Mouse (Mus musculus) hindbrain, embryonic 10.5 days (tissue): ENCODE measurements around the gene Kncn. TPM values are rescaled to one million over a fixed set of nuclear protein-coding genes. Genes with fewer than 3 reads are reported as not detected.

Source experiments
- DNase-seq: peaks from one replicate; pipeline ENCODE4 v3.0.0-alpha.2; 2017; ENCODE audit warnings: low spot score
- H3K27ac ChIP-seq: fragments of 300-500 bp; sonication (generic); 2 replicates; pipeline ENCODE4 v1.5.1; 2016; ENCODE audit warnings: mild to moderate bottlenecking, moderate library complexity
- H3K27me3 ChIP-seq: fragments of 300-500 bp; sonication (generic); 2 replicates; pipeline ENCODE4 v1.6.1; 2016; ENCODE audit warnings: mild to moderate bottlenecking; ENCODE audit not compliant: poor library complexity, insufficient read depth, severe bottlenecking
- H3K36me3 ChIP-seq: fragments of 300-500 bp; sonication (generic); 2 replicates; pipeline ENCODE4 v1.6.1; 2016; ENCODE audit warnings: mild to moderate bottlenecking, moderate library complexity
- H3K4me1 ChIP-seq: fragments of 300-500 bp; sonication (generic); replicated peaks from 2 replicates; pipeline ENCODE4 v1.6.1; 2016; ENCODE audit warnings: mild to moderate bottlenecking
- H3K4me3 ChIP-seq: fragments of 300-500 bp; sonication (generic); 2 replicates; pipeline ENCODE4 v1.5.1; 2016; ENCODE audit warnings: mild to moderate bottlenecking, moderate library complexity
- H3K9me3 ChIP-seq: fragments of 300-500 bp; sonication (generic); 2 replicates; pipeline ENCODE4 v1.6.1; 2016; ENCODE audit warnings: mild to moderate bottlenecking, moderate library complexity
- WGBS: fragments of 180-500 bp; shearing (Covaris S2); methylation state at CpG from one replicate; pipeline ENCODE4 v1.1.7; 2016; 5-methylcytosine and 5-hydroxymethylcytosine counted together
- polyA plus RNA-seq: library from polyadenylated mRNA; unstranded; fragments of >200 nt; fragmentation: Nextera tagmentation; extraction: Ambion mirVana; gene quantifications from 2 replicates; pipeline ENCODE4 v1.2.1, GENCODE M21; 2016

The Kncn gene
- polyA plus RNA-seq = not detected in 2 replicates

DNA sequence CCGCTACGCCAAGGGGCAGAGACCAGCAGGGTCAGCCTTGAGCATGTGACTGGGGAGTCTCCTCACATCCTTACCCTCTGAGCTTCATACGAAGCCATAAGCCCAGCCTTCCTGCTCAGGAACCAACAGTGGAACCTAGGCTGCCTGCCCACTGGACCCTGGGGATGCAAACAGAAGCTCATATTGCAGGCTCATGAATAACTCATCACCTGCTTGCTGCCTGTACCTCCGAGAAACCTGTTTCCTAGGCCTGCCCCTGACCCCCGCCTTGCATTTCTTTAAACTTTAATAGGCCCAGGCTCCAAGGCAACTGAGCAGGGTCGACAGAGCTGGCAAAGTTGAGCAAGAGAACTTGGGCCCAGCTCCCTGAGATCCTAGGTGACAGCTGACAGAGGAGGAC, at the start of gene Kncn:
Gene Kncn, plus strand, starts transcription at position 379 of the 400 bp plus-strand sequence.
- WGBS = 70% methylated on average over 6 of the region's 6 CpGs
- no peaks in the 10 kb centered on the region for H3K9me3 ChIP-seq
- H3K36me3 ChIP-seq = no peaks in the 10 kb centered on the region
- DNase-seq = no peak
- peaks cover 47% of the 10 kb centered on the region for H3K4me1 ChIP-seq
- H3K4me3 ChIP-seq = no peak within 1 kb of the TSS
- no peak within 1 kb of the TSS for H3K27ac ChIP-seq
- peaks cover 22% of the 10 kb centered on the region for H3K27me3 ChIP-seq

DNA sequence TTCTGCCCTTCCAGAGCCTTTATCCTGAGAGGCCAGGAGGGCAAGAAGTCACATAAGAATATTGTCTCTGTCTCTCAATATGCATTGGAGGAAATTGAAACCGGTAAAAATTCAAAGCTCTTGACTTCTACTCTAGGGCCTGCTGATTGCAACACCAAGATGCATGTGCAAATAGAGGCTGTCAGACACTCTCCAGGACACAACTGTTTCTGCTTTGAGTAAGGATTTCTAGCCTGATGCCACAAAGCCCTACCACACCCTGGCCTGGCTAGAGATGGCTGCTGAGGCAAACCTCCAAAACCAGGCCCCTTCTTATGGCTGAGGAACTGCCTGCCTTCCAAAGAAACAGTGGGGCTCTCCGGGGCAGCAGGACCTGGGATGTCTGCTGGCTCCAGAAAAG, 48.6 kb upstream of the Kncn start:
- 67% methylated on average over 2 of the region's 2 CpGs for WGBS
- Histone ChIP-seq H3K27me3 (no peaks in the 10 kb centered on the region), H3K9me3 (no peaks in the 10 kb centered on the region), H3K4me1 (peaks cover 21% of the 10 kb centered on the region), H3K27ac (no peak overlapping the region), H3K36me3 (no peaks in the 10 kb centered on the region), H3K4me3 (no peak overlapping the region)
- DNase-seq = no peak

DNA sequence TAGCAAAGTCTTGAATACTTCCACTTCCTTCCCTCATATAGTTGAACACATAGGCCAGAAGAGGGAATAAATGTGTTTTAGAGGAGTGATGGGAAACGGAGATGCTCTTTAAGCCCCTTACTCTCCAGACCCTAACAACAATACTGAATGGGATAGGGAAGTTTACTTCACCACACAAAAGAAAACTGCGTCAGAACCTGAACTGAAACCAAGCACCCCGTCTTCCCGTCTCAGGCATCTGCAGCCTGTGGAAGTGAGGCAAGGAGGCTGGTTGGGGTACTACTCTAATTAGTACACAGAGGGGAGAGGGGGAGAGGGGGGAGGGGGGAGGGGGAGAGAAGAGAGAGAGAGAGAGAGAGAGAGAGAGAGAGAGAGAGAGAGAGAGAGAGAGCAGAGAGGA, 46.0 kb upstream of the Kncn start:
- DNase-seq = no peak
- peaks cover 21% of the 10 kb centered on the region for H3K4me1 ChIP-seq
- H3K27ac ChIP-seq = 0 out of 2 replicates have a peak overlapping the region, but pooled peaks have one; percentile 89
- no peaks in the 10 kb centered on the region for H3K36me3 ChIP-seq
- H3K9me3 ChIP-seq = no peaks in the 10 kb centered on the region
- H3K4me3 ChIP-seq = peak overlapping the region; percentile 87
- WGBS = 62% methylated on average over 4 of the region's 4 CpGs
- H3K27me3 ChIP-seq = no peaks in the 10 kb centered on the region

DNA sequence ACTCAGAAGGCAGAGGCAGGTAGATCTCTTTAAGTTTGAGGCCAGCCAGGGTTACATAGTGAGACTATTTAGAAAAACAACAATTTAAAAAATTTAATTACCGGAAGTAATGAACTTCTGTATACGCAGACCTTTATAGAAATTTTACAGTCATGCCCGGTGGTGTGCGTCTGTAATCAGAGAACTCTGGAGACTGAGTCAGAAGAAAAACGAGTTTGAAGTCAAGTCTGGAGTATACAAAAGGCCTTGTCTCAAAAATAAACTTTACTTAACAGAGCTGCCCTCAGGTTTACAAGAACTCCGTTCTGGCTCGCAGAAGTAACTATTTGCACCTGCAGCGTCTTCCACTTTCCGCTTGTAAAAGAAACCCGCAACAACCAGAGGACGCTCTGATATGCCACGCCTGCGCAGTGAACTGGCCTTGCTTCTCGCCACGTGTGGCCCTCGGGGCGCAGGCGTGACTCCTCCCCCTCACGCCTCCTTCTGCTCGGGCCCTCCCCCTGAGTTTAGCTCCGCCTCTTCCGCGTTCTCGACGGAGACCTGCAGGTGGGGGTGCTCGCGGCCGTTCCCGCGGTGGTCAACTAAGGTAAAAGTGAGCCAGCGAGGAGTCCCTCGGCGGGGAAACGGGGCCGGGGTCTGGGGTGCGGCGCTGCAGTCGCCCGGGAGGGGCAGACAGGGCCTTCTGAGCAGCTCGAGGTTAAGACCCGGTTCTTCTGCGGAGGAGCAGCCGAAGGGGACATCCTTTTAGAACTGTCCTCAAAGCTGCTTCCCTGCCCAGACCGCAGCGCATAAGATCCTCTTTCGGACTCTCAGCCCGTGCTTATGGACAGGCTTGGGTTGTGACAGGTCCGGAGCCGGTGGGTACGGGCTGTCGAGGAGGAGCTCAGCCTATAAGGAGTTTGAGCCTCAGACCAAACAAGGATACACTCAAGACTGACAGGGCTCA, 45.2 kb upstream of the Kncn start, which contains the start of gene Mknk1:
Gene Mknk1, plus strand, starts transcription at position 503 of the 946 bp plus-strand sequence.
- H3K4me1 ChIP-seq = peaks cover 21% of the 10 kb centered on the region
- DNase-seq = peak; percentile 92
- WGBS = 3% methylated on average over 51 of the region's 51 CpGs
- H3K9me3 ChIP-seq = no peaks in the 10 kb centered on the region
- H3K27ac ChIP-seq = peak within 1 kb of the TSS; percentile 89
- peak within 1 kb of the TSS; percentile 87 for H3K4me3 ChIP-seq
- H3K27me3 ChIP-seq = no peaks in the 10 kb centered on the region
- H3K36me3 ChIP-seq = no peaks in the 10 kb centered on the region

DNA sequence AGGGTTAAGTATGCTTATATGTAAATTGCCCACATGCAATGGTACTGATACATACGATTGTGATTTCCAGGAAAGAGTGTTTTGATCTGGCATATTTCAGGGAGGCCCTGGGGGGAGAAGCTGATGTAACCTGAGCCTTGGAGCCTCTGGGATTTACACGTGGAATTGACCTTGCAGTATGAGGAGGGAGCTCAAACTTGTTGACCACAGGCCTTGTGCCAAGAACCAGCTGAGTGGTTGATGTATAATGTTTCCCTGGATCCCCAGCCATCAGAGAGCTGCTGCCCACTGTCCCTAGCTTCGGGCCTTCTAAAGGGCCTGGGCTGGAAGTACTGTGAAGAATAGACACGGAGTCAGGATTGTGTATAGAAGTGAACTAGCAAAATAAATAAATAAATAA, 44.2 kb upstream of the Kncn start:
- Histone ChIP-seq H3K9me3 (no peaks in the 10 kb centered on the region), H3K4me3 (peak overlapping the region; percentile 87), H3K27me3 (no peaks in the 10 kb centered on the region), H3K36me3 (no peaks in the 10 kb centered on the region), H3K27ac (no peak overlapping the region), H3K4me1 (peaks cover 21% of the 10 kb centered on the region)
- DNase-seq = no peak
- WGBS = 66% methylated on average over 4 of the region's 4 CpGs

DNA sequence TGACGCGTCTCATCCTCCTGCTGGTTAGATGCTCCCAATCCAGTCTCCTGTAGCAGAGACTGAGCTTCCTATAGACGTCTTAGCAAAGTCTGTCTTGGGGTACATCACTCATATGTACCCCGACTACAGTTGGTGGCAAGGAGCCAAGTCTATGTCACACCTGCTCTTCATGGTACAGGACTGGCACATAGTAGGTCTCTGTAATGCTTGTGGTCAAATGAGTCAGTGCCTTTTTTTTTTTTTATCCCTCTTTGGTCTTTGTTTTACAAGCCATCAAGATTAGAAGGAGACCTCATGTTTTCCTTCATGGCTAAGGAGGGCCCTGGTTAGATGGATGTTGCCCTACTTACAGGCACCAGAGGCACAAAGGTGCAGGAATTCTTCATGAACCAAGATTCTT, 43.4 kb upstream of the Kncn start:
- Histone ChIP-seq H3K4me3 (no peak overlapping the region), H3K27ac (no peak overlapping the region), H3K9me3 (no peaks in the 10 kb centered on the region), H3K27me3 (no peaks in the 10 kb centered on the region), H3K4me1 (peaks cover 21% of the 10 kb centered on the region), H3K36me3 (no peaks in the 10 kb centered on the region)
- DNase-seq = no peak
- WGBS = 91% methylated on average over 4 of the region's 4 CpGs

DNA sequence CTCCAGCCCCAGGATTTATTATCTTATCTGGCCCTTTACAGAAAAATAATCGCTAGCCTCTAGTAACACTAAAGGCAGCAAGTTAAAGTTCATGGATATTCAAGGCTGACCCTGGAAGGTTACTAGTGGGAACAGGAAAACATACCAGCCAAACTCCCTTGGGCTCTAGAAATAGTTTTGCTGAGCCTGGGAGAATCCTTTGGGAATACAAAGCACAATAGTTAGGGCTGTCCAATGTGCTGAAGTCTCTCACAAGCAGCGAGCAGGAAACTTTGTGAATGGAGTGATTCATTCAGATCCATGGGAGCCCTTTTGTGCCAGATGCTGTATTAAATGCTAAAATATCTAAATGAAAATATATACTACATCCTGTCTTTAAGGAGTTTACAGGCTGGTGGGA, 37.5 kb upstream of the Kncn start:
- WGBS = 56% methylated on average over 2 of the region's 2 CpGs
- no peaks in the 10 kb centered on the region for H3K4me1 ChIP-seq
- no peaks in the 10 kb centered on the region for H3K27me3 ChIP-seq
- no peak overlapping the region for H3K4me3 ChIP-seq
- DNase-seq = no peak
- no peaks in the 10 kb centered on the region for H3K9me3 ChIP-seq
- H3K36me3 ChIP-seq = peaks cover 37% of the 10 kb centered on the region
- H3K27ac ChIP-seq = no peak overlapping the region

DNA sequence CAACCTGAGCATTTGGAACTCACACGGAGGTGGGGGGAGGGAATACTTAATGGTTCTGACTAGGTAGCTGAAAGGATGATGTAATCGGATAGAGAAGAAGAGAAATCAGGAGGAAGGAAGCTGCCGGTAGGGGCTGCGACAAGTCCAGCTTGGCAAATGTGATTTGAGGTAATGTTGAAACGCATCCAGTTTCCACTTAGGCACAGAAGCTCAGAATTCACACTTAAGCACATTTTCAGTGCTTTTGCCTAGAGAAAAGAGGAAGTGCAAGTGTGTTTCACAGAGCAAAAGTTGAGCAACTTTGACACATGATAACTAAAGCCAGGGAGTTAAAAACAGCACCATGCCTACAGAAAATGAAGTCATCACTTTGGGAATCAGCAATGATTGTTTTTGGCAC, 36.8 kb upstream of the Kncn start:
- no peaks in the 10 kb centered on the region for H3K27me3 ChIP-seq
- H3K4me1 ChIP-seq = no peaks in the 10 kb centered on the region
- WGBS = 72% methylated on average over 5 of the region's 5 CpGs
- no peak overlapping the region for H3K4me3 ChIP-seq
- DNase-seq = no peak
- H3K36me3 ChIP-seq = peaks cover 45% of the 10 kb centered on the region
- H3K27ac ChIP-seq = no peak overlapping the region
- H3K9me3 ChIP-seq = no peaks in the 10 kb centered on the region

DNA sequence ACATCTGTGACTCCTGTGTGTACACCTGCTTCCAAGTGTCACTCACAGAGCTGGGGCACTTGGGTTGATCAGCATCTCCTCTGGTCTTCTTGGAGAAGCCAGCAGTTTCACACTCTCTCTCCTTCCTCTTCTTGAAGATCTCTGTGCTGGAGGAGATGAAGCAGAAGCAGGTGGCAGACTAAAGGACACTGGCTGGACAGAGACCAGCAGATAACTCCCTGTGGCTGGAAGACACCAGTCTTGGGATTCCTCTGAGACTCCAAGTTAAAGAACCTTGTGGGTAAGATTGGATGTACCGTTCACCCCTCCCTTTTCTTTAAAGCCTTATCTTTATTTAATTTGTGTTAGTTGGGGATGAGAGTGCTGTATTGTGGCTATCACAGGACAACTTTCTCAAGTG, 36.1 kb upstream of the Kncn start:
- Histone ChIP-seq H3K4me1 (no peaks in the 10 kb centered on the region), H3K36me3 (peaks cover 52% of the 10 kb centered on the region), H3K27me3 (no peaks in the 10 kb centered on the region), H3K9me3 (no peaks in the 10 kb centered on the region), H3K4me3 (no peak overlapping the region), H3K27ac (no peak overlapping the region)
- no peak for DNase-seq
- WGBS = 95% methylated on average over 1 of the region's 1 CpGs

DNA sequence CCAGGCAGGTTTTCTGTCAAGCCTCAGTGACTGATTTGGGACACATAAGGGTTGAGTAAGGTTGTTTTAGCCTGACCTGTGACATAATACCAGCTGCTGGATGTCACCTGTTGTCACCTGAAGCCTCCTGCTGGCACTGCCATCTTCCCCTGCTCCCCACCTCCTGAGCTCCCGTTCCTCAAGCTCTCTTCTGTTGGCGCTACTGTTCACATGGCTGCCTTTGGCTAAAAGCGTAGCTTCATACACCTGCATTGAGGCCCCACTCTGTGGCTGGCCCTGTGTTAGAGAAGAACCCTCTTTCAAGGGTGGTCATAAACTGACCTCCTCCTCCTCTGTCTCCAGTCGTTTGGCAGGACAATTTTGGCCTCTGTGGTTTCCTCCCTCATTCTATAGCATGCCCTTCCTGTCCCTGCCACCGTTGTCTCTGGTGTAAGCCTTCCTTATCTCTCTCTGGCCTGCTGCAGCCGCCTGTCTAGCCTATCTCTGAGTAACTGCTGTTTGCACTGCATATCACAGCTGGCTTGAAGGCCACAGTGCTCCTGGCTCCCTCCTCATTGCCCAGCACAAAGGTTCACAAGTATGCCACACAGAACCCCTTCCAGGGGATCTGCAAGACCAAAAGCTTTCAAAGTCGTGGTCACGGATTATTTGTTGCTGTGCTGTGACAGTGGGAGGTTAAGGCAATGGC, 35.1 kb upstream of the Kncn start:
- H3K27ac ChIP-seq = peak overlapping the region; percentile 59
- H3K36me3 ChIP-seq = peaks cover 54% of the 10 kb centered on the region
- DNase-seq = no peak
- H3K27me3 ChIP-seq = no peaks in the 10 kb centered on the region
- H3K4me3 ChIP-seq = no peak overlapping the region
- H3K4me1 ChIP-seq = no peaks in the 10 kb centered on the region
- WGBS = 73% methylated on average over 8 of the region's 8 CpGs
- H3K9me3 ChIP-seq = no peaks in the 10 kb centered on the region

DNA sequence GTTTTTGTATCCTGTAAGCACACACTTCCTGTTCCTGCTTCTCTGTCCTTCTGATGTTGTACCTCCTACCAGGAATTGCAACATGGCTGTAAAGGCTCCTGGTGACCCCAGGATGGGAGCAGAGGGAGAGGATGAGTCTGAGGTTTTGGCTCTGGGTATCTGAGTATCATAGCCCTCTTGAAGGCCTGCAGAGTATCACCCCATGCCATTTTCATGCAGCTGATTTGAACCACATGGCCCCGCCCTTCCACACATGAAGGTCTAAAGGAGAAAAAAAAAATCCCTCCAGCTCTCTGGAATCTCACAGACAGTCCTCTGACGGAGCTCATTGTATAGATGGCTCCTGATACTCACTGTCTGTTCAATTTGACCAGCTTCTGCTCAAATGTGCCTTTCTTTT, 34.1 kb upstream of the Kncn start:
- H3K27ac ChIP-seq = no peak overlapping the region
- peaks cover 56% of the 10 kb centered on the region for H3K36me3 ChIP-seq
- peaks cover 8% of the 10 kb centered on the region; the same call in 1 of the 2 replicates for H3K4me1 ChIP-seq
- no peak overlapping the region for H3K4me3 ChIP-seq
- 86% methylated on average over 2 of the region's 2 CpGs for WGBS
- DNase-seq = no peak
- H3K27me3 ChIP-seq = no peaks in the 10 kb centered on the region
- H3K9me3 ChIP-seq = no peaks in the 10 kb centered on the region

DNA sequence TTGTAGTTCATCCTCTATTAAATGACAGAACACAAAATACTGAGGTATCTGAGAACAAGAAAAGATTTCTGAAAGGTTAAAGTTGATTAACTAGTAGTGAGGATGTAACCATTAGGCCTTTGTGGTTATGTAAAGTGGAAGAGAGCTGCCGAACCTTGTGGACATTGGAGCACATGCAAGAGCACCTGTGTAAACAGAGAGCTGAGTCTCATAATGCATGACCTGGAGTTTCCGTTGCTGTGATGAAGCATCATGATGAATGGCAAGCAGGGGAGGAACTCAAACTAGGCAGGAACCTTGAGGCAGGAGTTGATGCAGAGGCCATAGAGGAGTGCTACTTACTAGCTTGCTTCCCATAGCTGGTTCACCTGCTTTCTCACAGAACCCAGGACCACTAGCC, 33.6 kb upstream of the Kncn start:
- peaks cover 13% of the 10 kb centered on the region for H3K4me1 ChIP-seq
- DNase-seq = no peak
- WGBS = 76% methylated on average over 2 of the region's 2 CpGs
- H3K27me3 ChIP-seq = no peaks in the 10 kb centered on the region
- no peaks in the 10 kb centered on the region for H3K9me3 ChIP-seq
- no peak overlapping the region for H3K4me3 ChIP-seq
- no peak overlapping the region for H3K27ac ChIP-seq
- H3K36me3 ChIP-seq = peaks cover 58% of the 10 kb centered on the region

DNA sequence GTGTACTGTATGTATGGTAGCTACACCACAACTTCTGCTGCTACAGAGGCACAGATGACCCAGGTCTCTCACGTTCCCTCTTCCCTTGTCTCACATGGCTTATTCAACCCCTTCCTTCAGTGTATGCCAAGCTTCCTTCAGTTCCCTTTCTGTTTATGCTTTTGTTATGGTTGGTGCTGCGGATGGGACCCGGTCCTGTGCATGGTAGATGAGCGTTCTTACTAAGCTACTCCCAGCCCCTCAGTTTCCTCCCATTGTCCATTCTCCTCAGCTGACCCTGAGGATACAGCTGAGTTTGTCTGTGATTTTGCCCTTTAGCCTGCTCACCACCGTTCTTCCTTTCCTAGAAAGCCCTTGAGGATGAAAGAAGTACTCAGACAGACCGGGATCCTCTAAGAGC, 32.6 kb upstream of the Kncn start:
- Histone ChIP-seq H3K36me3 (peaks cover 58% of the 10 kb centered on the region), H3K27me3 (no peaks in the 10 kb centered on the region), H3K27ac (no peak overlapping the region), H3K4me1 (peaks cover 21% of the 10 kb centered on the region), H3K9me3 (no peaks in the 10 kb centered on the region), H3K4me3 (no peak overlapping the region)
- 91% methylated on average over 6 of the region's 6 CpGs for WGBS
- no peak for DNase-seq
